Mouse (Mus musculus) limb, embryonic 10.5 days (tissue): ENCODE measurements around the gene Igf2bp3. TPM values are rescaled to one million over a fixed set of nuclear protein-coding genes. Genes with fewer than 3 reads are reported as not detected.

ENCODE experiments used
- DNase-seq: peaks from one replicate; pipeline ENCODE4 v3.0.0-alpha.2; 2017; ENCODE audit warnings: low spot score
- H3K27ac ChIP-seq: fragments of 300-500 bp; sonication (generic); 2 replicates; pipeline ENCODE4 v1.5.1; 2016; ENCODE audit warnings: mild to moderate bottlenecking
- H3K27me3 ChIP-seq: fragments of 300-500 bp; sonication (generic); 2 replicates; pipeline ENCODE4 v1.6.1; 2016; ENCODE audit warnings: low read depth, mild to moderate bottlenecking; ENCODE audit not compliant: poor library complexity, severe bottlenecking
- H3K36me3 ChIP-seq: fragments of 300-500 bp; sonication (generic); 2 replicates; pipeline ENCODE4 v1.6.1; 2016; ENCODE audit warnings: mild to moderate bottlenecking, moderate library complexity
- H3K4me1 ChIP-seq: fragments of 300-500 bp; sonication (generic); 2 replicates; pipeline ENCODE4 v1.6.1; 2016
- H3K4me3 ChIP-seq: fragments of 300-500 bp; sonication (generic); 2 replicates; pipeline ENCODE4 v1.5.1; 2016; ENCODE audit warnings: mild to moderate bottlenecking, moderate library complexity
- H3K9me3 ChIP-seq: fragments of 300-500 bp; sonication (generic); replicated peaks from 2 replicates; pipeline ENCODE4 v1.6.1; 2016; ENCODE audit warnings: mild to moderate bottlenecking
- whole genome bisulfite sequencing: fragments of 180-500 bp; shearing (Covaris S2); methylation state at CpG from one replicate; pipeline ENCODE4 v1.1.7; 2016; 5-methylcytosine and 5-hydroxymethylcytosine counted together
- polyA plus RNA-seq: library from polyadenylated mRNA; unstranded; fragments of >200 nt; fragmentation: Nextera tagmentation; extraction: Ambion mirVana; gene quantifications from 2 replicates; pipeline ENCODE4 v1.2.1, GENCODE M21; 2016

Gene Igf2bp3
- polyA plus RNA-seq, 1 experiment from 2014 or later: 148 TPM

- peak overlapping the region; percentile 99 for H3K27ac ChIP-seq
- no peak for DNase-seq
- peak overlapping the region; percentile 99 for H3K4me3 ChIP-seq
- WGBS: 2% methylated on average over 11 of the region's 11 CpGs
- H3K36me3 ChIP-seq: no peaks in the 10 kb centered on the region
- no peaks in the 10 kb centered on the region for H3K9me3 ChIP-seq
- H3K4me1 ChIP-seq: peaks cover 20% of the 10 kb centered on the region
- H3K27me3 ChIP-seq: no peaks in the 10 kb centered on the region
Measured at GRCm38 (mm10) chr6:49216811-49217542, 2.2 kb upstream of the Igf2bp3 start.

GRCm38 (mm10) chr6:49215748-49216585 lies 1.2 kb upstream of the Igf2bp3 start:
- no peaks in the 10 kb centered on the region for H3K9me3 ChIP-seq

GRCm38 (mm10) chr6:49214086-49214927 lies 450 bp downstream of the Igf2bp3 start:
- H3K9me3 ChIP-seq: no peaks in the 10 kb centered on the region
- H3K27me3 ChIP-seq: no peaks in the 10 kb centered on the region
- no peak for DNase-seq
- peaks cover 3% of the 10 kb centered on the region for H3K36me3 ChIP-seq
- peaks cover 39% of the 10 kb centered on the region for H3K4me1 ChIP-seq
- peak overlapping the region; percentile 99 for H3K27ac ChIP-seq
- WGBS: under 1% methylated on average over 76 of the region's 76 CpGs
- H3K4me3 ChIP-seq: peak overlapping the region; percentile 99

More at GRCm38 (mm10) chr6:49215748-49216585, 1.2 kb upstream of the Igf2bp3 start:
- H3K4me1 ChIP-seq: peaks cover 27% of the 10 kb centered on the region
- H3K36me3 ChIP-seq: no peaks in the 10 kb centered on the region
- H3K27me3 ChIP-seq: no peaks in the 10 kb centered on the region
- peak overlapping the region; percentile 99 for H3K27ac ChIP-seq
- 2% methylated on average over 14 of the region's 14 CpGs for WGBS
- peak overlapping the region; percentile 99 for H3K4me3 ChIP-seq
- no peak for DNase-seq

- Histone ChIP-seq H3K9me3 (no peaks in the 10 kb centered on the region), H3K27me3 (no peaks in the 10 kb centered on the region), H3K4me3 (peak overlapping the region; percentile 99), H3K4me1 (peaks cover 43% of the 10 kb centered on the region), H3K27ac (peak overlapping the region; percentile 99), H3K36me3 (peaks cover 10% of the 10 kb centered on the region)
- WGBS: under 1% methylated on average over 50 of the region's 50 CpGs
- peak; percentile 69 for DNase-seq
Measured at GRCm38 (mm10) chr6:49213581-49214085, 1.1 kb downstream of the Igf2bp3 start.

GRCm38 (mm10) chr6:49212931-49213580 lies 1.7 kb downstream of the Igf2bp3 start:
- H3K27me3 ChIP-seq: no peaks in the 10 kb centered on the region
- H3K4me3 ChIP-seq: peak overlapping the region; percentile 99
- 3% methylated on average over 20 of the region's 20 CpGs for WGBS
- peak overlapping the region; percentile 99 for H3K27ac ChIP-seq
- DNase-seq: peak; percentile 51
- H3K9me3 ChIP-seq: no peaks in the 10 kb centered on the region
- H3K4me1 ChIP-seq: peaks cover 47% of the 10 kb centered on the region
- H3K36me3 ChIP-seq: peaks cover 16% of the 10 kb centered on the region

GRCm38 (mm10) chr6:49212141-49212540 lies 2.6 kb downstream of the Igf2bp3 start:
- WGBS: 23% methylated on average over 4 of the region's 4 CpGs
- H3K4me1 ChIP-seq: peaks cover 47% of the 10 kb centered on the region

GRCm38 (mm10) chr6:49211596-49211995 lies 3.2 kb downstream of the Igf2bp3 start:
- WGBS: 41% methylated on average over 5 of the region's 5 CpGs
- Histone ChIP-seq H3K4me1 (peaks cover 47% of the 10 kb centered on the region), H3K27ac (peak overlapping the region; percentile 58), H3K36me3 (peaks cover 26% of the 10 kb centered on the region), H3K4me3 (peak overlapping the region; percentile 99), H3K27me3 (no peaks in the 10 kb centered on the region), H3K9me3 (no peaks in the 10 kb centered on the region)
- DNase-seq: no peak

More at GRCm38 (mm10) chr6:49212141-49212540, 2.6 kb downstream of the Igf2bp3 start:
- H3K36me3 ChIP-seq: peaks cover 22% of the 10 kb centered on the region
- peak overlapping the region; percentile 99; the same call in 1 of the 2 replicates for H3K27ac ChIP-seq
- no peaks in the 10 kb centered on the region for H3K27me3 ChIP-seq
- H3K9me3 ChIP-seq: no peaks in the 10 kb centered on the region
- H3K4me3 ChIP-seq: peak overlapping the region; percentile 99
- no peak for DNase-seq

GRCm38 (mm10) chr6:49209881-49210854 lies 4.6 kb downstream of the Igf2bp3 start:
- Histone ChIP-seq H3K4me3 (peak overlapping the region; percentile 99), H3K9me3 (no peaks in the 10 kb centered on the region), H3K27ac (peak overlapping the region; percentile 62; the same call in 1 of the 2 replicates), H3K36me3 (peaks cover 41% of the 10 kb centered on the region), H3K4me1 (peaks cover 47% of the 10 kb centered on the region), H3K27me3 (no peaks in the 10 kb centered on the region)
- DNase-seq: peak; percentile 79
- 16% methylated on average over 14 of the region's 14 CpGs for WGBS

GRCm38 (mm10) chr6:49208935-49209334 lies 5.8 kb downstream of the Igf2bp3 start:
- H3K4me1 ChIP-seq: peaks cover 47% of the 10 kb centered on the region

GRCm38 (mm10) chr6:49208297-49208930 lies 6.3 kb downstream of the Igf2bp3 start:
- Histone ChIP-seq H3K27ac (no peak overlapping the region), H3K27me3 (no peaks in the 10 kb centered on the region), H3K36me3 (peaks cover 58% of the 10 kb centered on the region), H3K9me3 (no peaks in the 10 kb centered on the region), H3K4me1 (peaks cover 46% of the 10 kb centered on the region), H3K4me3 (no peak overlapping the region)
- 86% methylated on average over 8 of the region's 8 CpGs for WGBS
- DNase-seq: no peak

More at GRCm38 (mm10) chr6:49208935-49209334, 5.8 kb downstream of the Igf2bp3 start:
- DNase-seq: no peak
- 92% methylated on average over 5 of the region's 5 CpGs for WGBS
- H3K9me3 ChIP-seq: no peaks in the 10 kb centered on the region
- no peak overlapping the region for H3K27ac ChIP-seq
- H3K27me3 ChIP-seq: no peaks in the 10 kb centered on the region
- no peak overlapping the region for H3K4me3 ChIP-seq
- H3K36me3 ChIP-seq: peaks cover 53% of the 10 kb centered on the region

- no peaks in the 10 kb centered on the region for H3K9me3 ChIP-seq
- H3K4me3 ChIP-seq: no peak overlapping the region
- 98% methylated on average over 1 of the region's 1 CpGs for WGBS
- no peak for DNase-seq
- H3K36me3 ChIP-seq: peaks cover 76% of the 10 kb centered on the region
- no peaks in the 10 kb centered on the region for H3K27me3 ChIP-seq
- H3K4me1 ChIP-seq: peaks cover 29% of the 10 kb centered on the region
- H3K27ac ChIP-seq: no peak overlapping the region
Measured at GRCm38 (mm10) chr6:49206416-49206815, 8.3 kb downstream of the Igf2bp3 start.
